Mouse (Mus musculus) bone marrow macrophage, adult 2 months (primary cell): Measurements from ENCODE around the gene Micall1.

Source experiments
- CTCF ChIP-seq: IDR thresholded peaks from 2 replicates; pipeline ENCODE4 v1.5.1; 2012; ENCODE audit warnings: low read depth, mild to moderate bottlenecking, low read length, moderate library complexity
- POLR2A ChIP-seq: IDR thresholded peaks from 2 replicates; pipeline ENCODE4 v1.6.1; 2012; ENCODE audit warnings: mild to moderate bottlenecking, low read depth, low read length, borderline replicate concordance

- peak; percentile 38; the same call in 1 of the 2 replicates for TF ChIP-seq CTCF
- TF ChIP-seq POLR2A: no peak
These were observed 19.5 kb downstream of the Micall1 start for GRCm38 (mm10) chr15:79128208-79128607.
